Mouse (Mus musculus): Measurements from ENCODE around the gene Myh2.

- TF ChIP-seq CHD2 (IDR thresholded peaks at IDR 0.05; ENCODE audit: low read depth, low read length) (no peak), MAFK (IDR thresholded peaks at IDR 0.05; ENCODE audit: insufficient read depth, low read depth, low read length) (no peak), HCFC1 (IDR thresholded peaks at IDR 0.05; ENCODE audit: borderline replicate concordance, insufficient read depth, low read length) (no peak), ZNF384 (IDR thresholded peaks at IDR 0.05; ENCODE audit: low read depth, low read length) (no peak), ZC3H11A (IDR thresholded peaks at IDR 0.05; ENCODE audit: borderline replicate concordance, low read depth, low read length) (no peak)
These were observed 59.1 kb downstream of the Myh2 start for GRCm38 (mm10) chr11:67229946-67230345.
